Mouse (Mus musculus): ENCODE data around the gene Epb41l1.

- TF ChIP-seq GATA1 (IDR thresholded peaks at IDR 0.05; ENCODE audit: borderline replicate concordance, low read length) (no peak), FLI1 (IDR thresholded peaks at IDR 0.05; ENCODE audit: low read length) (no peak)
Measured at GRCm38 (mm10) chr2:156547123-156547891, 126.6 kb downstream of the Epb41l1 start, which contains the start of gene Aar2.

All from megakaryocyte, embryonic 14.5 days (primary cell).